Mouse (Mus musculus): ENCODE measurements around the gene Chrd. TPM values are rescaled to one million over a fixed set of nuclear protein-coding genes. Genes with fewer than 3 reads are reported as not detected.

Gene Chrd
- polyA plus RNA-seq, 1 experiment, result not detected

GRCm38 (mm10) chr16:20714307-20715080 lies 18.4 kb upstream of the Chrd start:
- no peak overlapping the region for H3K27ac ChIP-seq (ENCODE audit: control insufficient read depth, insufficient read depth, low read depth, low read length, poor library complexity)
- peak overlapping the region; percentile 40 for H3K4me3 ChIP-seq (replicated peaks; ENCODE audit: control insufficient read depth, low read depth, low read length)
- H3K4me1 ChIP-seq (ENCODE audit: control insufficient read depth, insufficient read depth, low read length), result no peaks in the 10 kb centered on the region
- WGBS, result 76% methylated on average over 11 of the region's 11 CpGs
- TF ChIP-seq CTCF (IDR thresholded peaks at IDR 0.05; ENCODE audit: control insufficient read depth, insufficient read depth, low read length) (no peak), POLR2A (IDR thresholded peaks at IDR 0.05; ENCODE audit: borderline replicate concordance, control insufficient read depth, low read depth, low read length) (no peak)

GRCm38 (mm10) chr16:20715161-20715560 lies 17.8 kb upstream of the Chrd start:
- Histone ChIP-seq H3K27ac (ENCODE audit: control insufficient read depth, insufficient read depth, low read depth, low read length, poor library complexity) (no peak overlapping the region), H3K4me1 (ENCODE audit: control insufficient read depth, insufficient read depth, low read length) (no peaks in the 10 kb centered on the region), H3K4me3 (replicated peaks; ENCODE audit: control insufficient read depth, low read depth, low read length) (peak overlapping the region; percentile 63)
- 75% methylated on average over 2 of the region's 2 CpGs for WGBS
- no peak for TF ChIP-seq CTCF (IDR thresholded peaks at IDR 0.05; ENCODE audit: control insufficient read depth, insufficient read depth, low read length)
- TF ChIP-seq POLR2A (IDR thresholded peaks at IDR 0.05; ENCODE audit: borderline replicate concordance, control insufficient read depth, low read depth, low read length), result no peak

- Histone ChIP-seq H3K27ac (ENCODE audit: control insufficient read depth, insufficient read depth, low read depth, low read length, poor library complexity) (peak overlapping the region; percentile 57; the same call in 1 of the 2 replicates), H3K4me1 (ENCODE audit: control insufficient read depth, insufficient read depth, low read length) (no peaks in the 10 kb centered on the region), H3K4me3 (replicated peaks; ENCODE audit: control insufficient read depth, low read depth, low read length) (peak overlapping the region; percentile 63)
- TF ChIP-seq CTCF (IDR thresholded peaks at IDR 0.05; ENCODE audit: control insufficient read depth, insufficient read depth, low read length), result no peak
- no peak for TF ChIP-seq POLR2A (IDR thresholded peaks at IDR 0.05; ENCODE audit: borderline replicate concordance, control insufficient read depth, low read depth, low read length)
- WGBS, result 9% methylated on average over 12 of the region's 12 CpGs
These were observed 17.4 kb upstream of the Chrd start for GRCm38 (mm10) chr16:20715566-20715965.

GRCm38 (mm10) chr16:20715976-20716840 lies 16.7 kb upstream of the Chrd start:
- peak overlapping the region; percentile 57; the same call in 1 of the 2 replicates for H3K27ac ChIP-seq (ENCODE audit: control insufficient read depth, insufficient read depth, low read depth, low read length, poor library complexity)
- no peaks in the 10 kb centered on the region for H3K4me1 ChIP-seq (ENCODE audit: control insufficient read depth, insufficient read depth, low read length)

GRCm38 (mm10) chr16:20716841-20717180 lies 16.1 kb upstream of the Chrd start:
- H3K27ac ChIP-seq (ENCODE audit: control insufficient read depth, insufficient read depth, low read depth, low read length, poor library complexity), result peak overlapping the region; percentile 78
- 0% methylated on average over 8 of the region's 8 CpGs for WGBS

More at GRCm38 (mm10) chr16:20715976-20716840, 16.7 kb upstream of the Chrd start:
- TF ChIP-seq POLR2A (IDR thresholded peaks at IDR 0.05; ENCODE audit: borderline replicate concordance, control insufficient read depth, low read depth, low read length) (peak; percentile 52; the same call in 1 of the 2 replicates), CTCF (IDR thresholded peaks at IDR 0.05; ENCODE audit: control insufficient read depth, insufficient read depth, low read length) (no peak)
- peak overlapping the region; percentile 63 for H3K4me3 ChIP-seq (replicated peaks; ENCODE audit: control insufficient read depth, low read depth, low read length)
- under 1% methylated on average over 68 of the region's 68 CpGs for WGBS

GRCm38 (mm10) chr16:20717181-20717977 lies 15.5 kb upstream of the Chrd start, which contains the start of the genes Polr2h and Clcn2:
Gene Polr2h, plus strand, starts transcription at chr16:20717665.
Gene Clcn2, minus strand, starts transcription at chr16:20717746.
- WGBS, result under 1% methylated on average over 62 of the region's 62 CpGs
- Histone ChIP-seq H3K4me3 (replicated peaks; ENCODE audit: control insufficient read depth, low read depth, low read length) (peak within 1 kb of the TSS; percentile 94), H3K4me1 (ENCODE audit: control insufficient read depth, insufficient read depth, low read length) (no peaks in the 10 kb centered on the region), H3K27ac (ENCODE audit: control insufficient read depth, insufficient read depth, low read depth, low read length, poor library complexity) (peak within 1 kb of the TSS; percentile 78)
- peak; percentile 54; the same call in 1 of the 2 replicates for TF ChIP-seq POLR2A (IDR thresholded peaks at IDR 0.05; ENCODE audit: borderline replicate concordance, control insufficient read depth, low read depth, low read length)
- peak; percentile 71; the same call in 1 of the 2 replicates for TF ChIP-seq CTCF (IDR thresholded peaks at IDR 0.05; ENCODE audit: control insufficient read depth, insufficient read depth, low read length)

More at GRCm38 (mm10) chr16:20716841-20717180, 16.1 kb upstream of the Chrd start:
- H3K4me3 ChIP-seq (replicated peaks; ENCODE audit: control insufficient read depth, low read depth, low read length), result peak overlapping the region; percentile 94
- H3K4me1 ChIP-seq (ENCODE audit: control insufficient read depth, insufficient read depth, low read length), result no peaks in the 10 kb centered on the region
- TF ChIP-seq CTCF (IDR thresholded peaks at IDR 0.05; ENCODE audit: control insufficient read depth, insufficient read depth, low read length) (no peak), POLR2A (IDR thresholded peaks at IDR 0.05; ENCODE audit: borderline replicate concordance, control insufficient read depth, low read depth, low read length) (no peak)

GRCm38 (mm10) chr16:20717978-20718670 lies 14.8 kb upstream of the Chrd start:
- no peaks in the 10 kb centered on the region for H3K4me1 ChIP-seq (ENCODE audit: control insufficient read depth, insufficient read depth, low read length)
- TF ChIP-seq CTCF (IDR thresholded peaks at IDR 0.05; ENCODE audit: control insufficient read depth, insufficient read depth, low read length), result no peak
- no peak for TF ChIP-seq POLR2A (IDR thresholded peaks at IDR 0.05; ENCODE audit: borderline replicate concordance, control insufficient read depth, low read depth, low read length)
- under 1% methylated on average over 18 of the region's 18 CpGs for WGBS
- H3K27ac ChIP-seq (ENCODE audit: control insufficient read depth, insufficient read depth, low read depth, low read length, poor library complexity), result 0 out of 2 replicates have a peak overlapping the region, but pooled peaks have one; percentile 78
- peak overlapping the region; percentile 94 for H3K4me3 ChIP-seq (replicated peaks; ENCODE audit: control insufficient read depth, low read depth, low read length)
